8 mouse cellular contexts compared by ENCODE assay signal in the genomic region with DNA sequence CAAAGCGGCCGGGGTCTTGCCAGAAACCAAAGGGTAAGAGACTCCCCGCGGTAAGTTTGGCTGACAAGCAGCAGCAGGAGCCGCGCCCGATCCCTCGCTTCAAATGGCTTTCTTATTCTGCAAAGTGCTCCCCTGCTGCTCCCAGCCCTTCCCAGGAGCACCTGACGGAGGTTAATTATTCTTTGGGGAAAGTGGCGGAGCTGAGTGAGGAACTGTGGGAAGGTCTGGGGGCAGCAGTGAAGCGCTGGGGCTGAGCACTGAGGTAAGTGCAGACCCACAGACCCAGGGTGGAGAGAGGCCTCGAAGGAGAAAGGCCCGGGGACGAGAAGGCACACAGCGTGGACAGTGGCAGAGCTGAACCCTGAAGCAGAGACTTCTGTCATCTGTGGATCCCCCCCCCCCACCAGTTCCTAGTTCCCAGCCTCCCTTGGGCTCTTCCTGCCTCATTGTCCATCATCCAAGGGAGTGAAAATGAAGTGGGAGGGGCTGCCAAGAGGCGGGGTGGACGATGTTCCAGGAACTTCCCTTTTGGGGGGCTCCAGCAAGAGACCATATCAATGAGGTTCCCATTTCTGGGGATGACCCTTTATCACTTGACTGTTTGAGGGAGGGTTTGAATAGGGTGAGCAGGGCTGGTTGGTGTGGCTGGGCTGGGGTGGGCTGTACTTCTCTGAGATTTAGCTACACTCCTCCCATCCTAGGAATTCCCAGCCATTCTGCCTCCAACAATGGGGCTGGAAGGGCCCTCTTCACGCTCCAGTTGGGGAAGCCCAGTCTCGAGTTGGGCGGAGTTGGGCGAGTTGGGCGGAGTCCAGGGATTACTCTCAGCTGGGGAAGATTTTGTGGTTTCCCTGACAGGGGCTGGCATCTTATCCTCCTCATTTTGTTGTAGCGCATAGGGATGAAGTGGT. TPM values are rescaled to one million over a fixed set of nuclear protein-coding genes. Genes with fewer than 3 reads are reported as not detected.
DNase-seq lines count a peak whose midpoint lies in the region; ATAC-seq and TF ChIP-seq lines count a peak whose summit lies in the region.

No protein-coding gene starts in this region.

- H3K4me1 ChIP-seq in lung, embryonic 15.5 days = peaks cover 6% of the 10 kb centered on the region
- H3K4me1 ChIP-seq in hindbrain, embryonic 12.5 days = peaks cover 9% of the 10 kb centered on the region
- peaks cover 12% of the 10 kb centered on the region for H3K4me1 ChIP-seq in limb, embryonic 15.5 days
- peaks cover 3% of the 10 kb centered on the region; the same call in 1 of the 2 replicates for H3K4me1 ChIP-seq in stomach, postnatal 0 days (replicated peaks; ENCODE audit: control insufficient read depth, insufficient read depth)

- 0 out of 2 replicates have a peak, but pooled peaks have one; percentile 19 for ATAC-seq in lung, embryonic 15.5 days (ENCODE audit: borderline replicate concordance, extremely low read depth, low FRiP score, low TSS enrichment)
- ATAC-seq in hindbrain, embryonic 12.5 days (ENCODE audit: low FRiP score) = 0 out of 2 replicates have a peak, but pooled peaks have one; percentile 35
- no peak for ATAC-seq in limb, embryonic 15.5 days (ENCODE audit: insufficient number of reproducible peaks, low FRiP score, low TSS enrichment, low read depth)
- ATAC-seq in stomach, postnatal 0 days (ENCODE audit: low FRiP score, low TSS enrichment) = peak; percentile 38; the same call in 1 of the 2 replicates

- TF ChIP-seq EP300 in stomach, postnatal 0 days (optimal IDR thresholded peaks at IDR 0.05) = no peak

- peak overlapping the region; percentile 56 for H3K4me2 ChIP-seq in lung, embryonic 15.5 days
- peak overlapping the region; percentile 51 for H3K4me2 ChIP-seq in hindbrain, embryonic 12.5 days (replicated peaks)
- peak overlapping the region; percentile 36 for H3K4me2 ChIP-seq in limb, embryonic 15.5 days
- H3K4me2 ChIP-seq in stomach, postnatal 0 days (replicated peaks; ENCODE audit: low read depth) = peak overlapping the region; percentile 44

- no peaks in the 10 kb centered on the region for H3K36me3 ChIP-seq in lung, embryonic 15.5 days
- no peaks in the 10 kb centered on the region for H3K36me3 ChIP-seq in hindbrain, embryonic 12.5 days
- H3K36me3 ChIP-seq in limb, embryonic 15.5 days = no peaks in the 10 kb centered on the region
- no peaks in the 10 kb centered on the region for H3K36me3 ChIP-seq in stomach, postnatal 0 days (ENCODE audit: control insufficient read depth, insufficient read depth, low read length)

- H3K4me3 ChIP-seq in lung, embryonic 15.5 days = peak overlapping the region; percentile 26
- H3K4me3 ChIP-seq in hindbrain, embryonic 12.5 days = peak overlapping the region; percentile 22
- peak overlapping the region; percentile 22 for H3K4me3 ChIP-seq in limb, embryonic 15.5 days
- no peak overlapping the region; the same call in 1 of the 2 replicates for H3K4me3 ChIP-seq in stomach, postnatal 0 days (ENCODE audit: low read depth, low read length)

- no peak overlapping the region for H3K27ac ChIP-seq in lung, embryonic 15.5 days
- no peak overlapping the region for H3K27ac ChIP-seq in hindbrain, embryonic 12.5 days
- H3K27ac ChIP-seq in limb, embryonic 15.5 days = no peak overlapping the region
- no peak overlapping the region for H3K27ac ChIP-seq in stomach, postnatal 0 days (replicated peaks)

- TF ChIP-seq CTCF in stomach, postnatal 0 days (IDR thresholded peaks at IDR 0.05; ENCODE audit: low read depth) = no peak

- 0 out of 2 replicates have a peak overlapping the region, but pooled peaks have one; percentile 20 for H3K9ac ChIP-seq in lung, embryonic 15.5 days
- H3K9ac ChIP-seq in hindbrain, embryonic 12.5 days = 0 out of 2 replicates have a peak overlapping the region, but pooled peaks have one; percentile 23
- no peak overlapping the region for H3K9ac ChIP-seq in limb, embryonic 15.5 days
- H3K9ac ChIP-seq in stomach, postnatal 0 days (ENCODE audit: low read length) = no peak overlapping the region

- DNase-seq in lung, postnatal 25 days (ENCODE audit: low spot score) = no peak
- DNase-seq in stomach, postnatal 0 days (ENCODE audit: low spot score) = peak; percentile 25
- no peak for DNase-seq in cerebellum, adult 8-10 months
- no peak for DNase-seq in adrenal gland, postnatal 10 days
- DNase-seq in c-Kit-positive CD71-positive TER-119-positive erythroid progenitor cells, embryonic 14.5 days (ENCODE audit: low spot score) = no peak

- H3K27me3 ChIP-seq in lung, embryonic 15.5 days = peaks cover 12% of the 10 kb centered on the region; the same call in 1 of the 2 replicates
- peaks cover 20% of the 10 kb centered on the region for H3K27me3 ChIP-seq in hindbrain, embryonic 12.5 days
- H3K27me3 ChIP-seq in limb, embryonic 15.5 days = peaks cover 29% of the 10 kb centered on the region
- H3K27me3 ChIP-seq in stomach, postnatal 0 days (ENCODE audit: control insufficient read depth, insufficient read depth, low read length) = no peaks in the 10 kb centered on the region

- no peaks in the 10 kb centered on the region for H3K9me3 ChIP-seq in lung, embryonic 15.5 days
- no peaks in the 10 kb centered on the region for H3K9me3 ChIP-seq in hindbrain, embryonic 12.5 days (replicated peaks)
- no peaks in the 10 kb centered on the region for H3K9me3 ChIP-seq in limb, embryonic 15.5 days
- no peaks in the 10 kb centered on the region for H3K9me3 ChIP-seq in stomach, postnatal 0 days (ENCODE audit: control insufficient read depth, low read length)

- WGBS in lung, embryonic 15.5 days = 12% methylated on average over 23 of the region's 23 CpGs
- WGBS in hindbrain, embryonic 12.5 days = 4% methylated on average over 23 of the region's 23 CpGs
- WGBS in limb, embryonic 15.5 days = 10% methylated on average over 23 of the region's 23 CpGs
- WGBS in stomach, postnatal 0 days = 19% methylated on average over 23 of the region's 23 CpGs

RNA-seq across cellular contexts. Expression of gene Shb, which starts 59.4 kb away (rescaled TPM):
- 11.4 and 13.5 TPM in 2 replicates for polyA plus RNA-seq in lung, embryonic 15.5 days (2015; fragmentation: Nextera tagmentation; extraction: Ambion mirVana)
- 10.0 and 10.1 TPM in 2 replicates for polyA plus RNA-seq in hindbrain, embryonic 12.5 days (2016; fragmentation: Nextera tagmentation; extraction: Ambion mirVana)
- polyA plus RNA-seq in limb, embryonic 15.5 days (2015; fragmentation: Nextera tagmentation; extraction: Ambion mirVana) = 6.8 and 9.6 TPM in 2 replicates
- polyA plus RNA-seq in stomach, postnatal 0 days (2015; fragmentation: Nextera tagmentation; extraction: Ambion mirVana) = 5.5 and 6.9 TPM in 2 replicates
- total RNA-seq in adrenal gland, postnatal 10 days (2021) = 10 to 100 TPM; 40.4 to 72.5 TPM

Comparison
In these comparisons a context has a peak if more than half of its experiments do, and no peak if none do; other contexts are left out.
1. H3K9ac ChIP-seq: peak in lung, embryonic 15.5 days (single experiment) and hindbrain, embryonic 12.5 days (single experiment); none in limb, embryonic 15.5 days (single experiment) and stomach, postnatal 0 days (single experiment).
2. Peak in every context shown above with its lines, with median percentiles within 50 percentile points of each other: H3K4me2 ChIP-seq.